Mouse (Mus musculus) small intestine, adult 2 months (tissue): ENCODE data around the gene Strap.

Experiments used
- CTCF ChIP-seq: fragments of 200-500 bp; IDR thresholded peaks from 2 replicates; pipeline ENCODE4 v1.5.1; 2012; ENCODE audit warnings: low read depth, mild to moderate bottlenecking, control low read depth, inconsistent platforms, low read length, moderate library complexity, mixed read lengths; ENCODE audit not compliant: insufficient replicate concordance, insufficient read length; ENCODE audit errors: extremely low read depth
- POLR2A ChIP-seq: fragments of 200-500 bp; IDR thresholded peaks from 2 replicates; pipeline ENCODE4 v1.6.1; 2012; ENCODE audit warnings: low read depth, mild to moderate bottlenecking, control low read depth, inconsistent platforms, low read length, moderate library complexity

- no peak for TF ChIP-seq POLR2A
- no peak for TF ChIP-seq CTCF
Measured at GRCm38 (mm10) chr6:137712654-137713309, 22.1 kb upstream of the Strap start.
